Mouse (Mus musculus) midbrain, embryonic 11.5 days (tissue): ENCODE measurements around the gene Pter. TPM values are rescaled to one million over a fixed set of nuclear protein-coding genes. Genes with fewer than 3 reads are reported as not detected.

ENCODE experiments used
- ATAC-seq: fragments of 200-750 bp; cut with Nextera tagmentation; 2 replicates; pipeline ENCODE4 v1.8.0; 2017; ENCODE audit warnings: moderate TSS enrichment, moderate library complexity; ENCODE audit not compliant: low FRiP score
- DNase-seq: peaks from one replicate; pipeline ENCODE4 v3.0.0; 2015; ENCODE audit warnings: low spot score; ENCODE audit errors: missing footprints
- H3K27ac ChIP-seq: fragments of 300-500 bp; sonication (generic); 2 replicates; pipeline ENCODE4 v1.5.1; 2014; ENCODE audit warnings: low read depth, low read length
- H3K27me3 ChIP-seq: fragments of 300-500 bp; sonication (generic); 2 replicates; pipeline ENCODE4 v1.6.1; 2014; ENCODE audit warnings: mild to moderate bottlenecking, low read length, moderate library complexity, mixed read lengths; ENCODE audit not compliant: control insufficient read depth, insufficient read depth
- H3K36me3 ChIP-seq: fragments of 300-500 bp; sonication (generic); 2 replicates; pipeline ENCODE4 v1.6.1; 2014; ENCODE audit warnings: mild to moderate bottlenecking, low read length, moderate library complexity, mixed read lengths; ENCODE audit not compliant: control insufficient read depth, insufficient read depth
- H3K4me1 ChIP-seq: fragments of 300-500 bp; sonication (generic); 2 replicates; pipeline ENCODE4 v1.6.1; 2014; ENCODE audit warnings: low read length; ENCODE audit not compliant: control insufficient read depth, insufficient read depth
- H3K4me2 ChIP-seq: fragments of 300-500 bp; sonication (generic); 2 replicates; pipeline ENCODE4 v1.6.1; 2014; ENCODE audit warnings: mild to moderate bottlenecking, moderate library complexity
- H3K4me3 ChIP-seq: fragments of 300-500 bp; sonication (generic); 2 replicates; pipeline ENCODE4 v1.5.1; 2014; ENCODE audit warnings: low read depth, low read length
- H3K9ac ChIP-seq: fragments of 300-500 bp; sonication (generic); 2 replicates; pipeline ENCODE4 v1.6.1; 2014; ENCODE audit warnings: low read length
- H3K9me3 ChIP-seq: fragments of 300-500 bp; sonication (generic); 2 replicates; pipeline ENCODE4 v1.6.1; 2016; ENCODE audit warnings: low read length; ENCODE audit not compliant: control insufficient read depth
- WGBS: fragments of 180-500 bp; shearing (Covaris S2); extraction: QIAGEN DNeasy Blood & Tissue Kit; methylation state at CpG from one replicate; pipeline ENCODE4 v1.1.7; 2014; 5-methylcytosine and 5-hydroxymethylcytosine counted together
- polyA plus RNA-seq: library from polyadenylated mRNA; unstranded; fragments of >200 nt; fragmentation: Nextera tagmentation; extraction: Ambion mirVana; gene quantifications from 2 replicates; pipeline ENCODE4 v1.2.1, GENCODE M21; 2014

The Pter gene
- polyA plus RNA-seq, 1 experiment from 2014 or later: 10.3 TPM

DNA sequence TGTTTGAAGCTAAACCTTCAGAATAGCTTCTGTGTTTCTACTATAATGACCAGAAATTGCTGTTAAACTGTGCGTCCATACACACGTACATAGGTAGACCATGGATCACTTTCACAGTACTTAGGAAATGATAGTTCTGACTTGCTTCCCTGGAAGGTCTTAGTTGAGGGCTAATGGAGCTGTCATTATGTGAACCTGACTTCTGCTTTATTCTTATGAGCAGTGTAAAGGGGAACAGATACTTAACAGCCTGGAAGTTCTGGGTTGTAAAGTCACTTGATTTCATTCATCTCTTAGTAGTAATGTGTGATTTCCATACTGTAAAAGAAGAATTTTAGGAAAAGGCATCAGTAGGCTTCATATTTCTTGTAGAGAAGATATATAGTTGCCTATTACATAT lies 10.1 kb downstream of the Pter start:
- Histone ChIP-seq H3K4me1 (no peaks in the 10 kb centered on the region), H3K4me3 (no peak overlapping the region), H3K9me3 (no peaks in the 10 kb centered on the region; the same call in 1 of the 2 replicates), H3K36me3 (no peaks in the 10 kb centered on the region), H3K4me2 (no peak overlapping the region), H3K27me3 (no peaks in the 10 kb centered on the region), H3K9ac (no peak overlapping the region), H3K27ac (no peak overlapping the region)
- ATAC-seq: no peak
- WGBS: 88% methylated on average over 2 of the region's 2 CpGs
- DNase-seq: no peak

DNA sequence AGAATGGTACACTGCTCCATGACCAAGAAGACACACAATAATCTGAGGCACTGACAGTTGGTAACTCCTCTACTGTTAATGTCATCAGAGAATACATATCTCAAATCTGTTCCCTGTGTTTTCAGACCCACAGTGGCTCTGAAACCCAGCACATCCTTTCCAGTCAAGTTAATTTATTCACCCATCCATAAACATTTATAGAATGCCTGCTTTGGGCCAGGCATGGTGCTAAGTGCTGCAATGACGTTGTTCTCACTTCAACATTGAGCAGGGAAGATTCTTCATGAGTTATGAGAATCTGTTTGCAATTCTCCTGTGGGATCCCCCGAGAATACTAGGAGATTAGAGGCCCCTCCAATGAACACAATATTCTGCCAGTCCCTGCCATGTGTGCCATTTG lies 11.4 kb downstream of the Pter start:
- 83% methylated on average over 2 of the region's 2 CpGs for WGBS
- DNase-seq (no peak), ATAC-seq (no peak)

DNA sequence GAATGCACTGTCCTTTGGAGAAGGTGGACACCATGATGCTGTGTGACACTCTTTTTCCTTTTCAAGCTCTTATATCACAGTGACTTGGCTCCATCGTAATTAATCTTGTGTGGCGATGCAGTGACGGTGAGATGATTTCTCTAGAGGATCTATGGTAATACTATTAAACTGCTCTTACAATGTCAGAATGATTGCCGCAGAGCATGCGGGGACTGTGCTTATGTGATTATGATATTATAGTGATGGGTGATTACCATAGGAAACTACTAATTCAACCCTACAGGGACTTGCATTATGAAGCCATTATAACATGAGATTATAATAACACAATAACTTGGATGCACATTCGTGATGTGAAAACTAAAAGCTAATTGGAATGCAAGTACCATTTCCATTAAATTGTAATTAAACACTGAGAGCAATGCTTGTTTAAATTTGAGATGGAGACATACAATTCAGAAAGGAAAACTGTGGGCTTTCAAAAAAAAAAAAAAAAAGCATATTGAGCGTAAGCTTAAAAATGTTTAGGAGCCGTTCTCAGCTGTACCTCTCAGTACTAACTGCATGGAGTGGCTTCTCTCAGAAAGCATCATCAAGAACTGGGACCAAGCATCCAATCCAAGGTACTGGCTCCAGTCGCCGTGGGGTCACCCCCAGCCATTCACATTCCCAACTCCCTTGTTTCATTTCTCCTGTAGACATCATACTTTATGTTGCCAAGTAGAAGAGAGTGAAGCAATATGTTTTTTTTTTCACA lies 13.8 kb downstream of the Pter start:
- no peak for DNase-seq

More for the DNA sequence above, 11.4 kb downstream of the Pter start:
- Histone ChIP-seq H3K27me3 (no peaks in the 10 kb centered on the region), H3K27ac (no peak overlapping the region), H3K36me3 (no peaks in the 10 kb centered on the region), H3K9ac (no peak overlapping the region), H3K9me3 (no peaks in the 10 kb centered on the region; the same call in 1 of the 2 replicates), H3K4me2 (no peak overlapping the region), H3K4me3 (no peak overlapping the region), H3K4me1 (no peaks in the 10 kb centered on the region)

DNA sequence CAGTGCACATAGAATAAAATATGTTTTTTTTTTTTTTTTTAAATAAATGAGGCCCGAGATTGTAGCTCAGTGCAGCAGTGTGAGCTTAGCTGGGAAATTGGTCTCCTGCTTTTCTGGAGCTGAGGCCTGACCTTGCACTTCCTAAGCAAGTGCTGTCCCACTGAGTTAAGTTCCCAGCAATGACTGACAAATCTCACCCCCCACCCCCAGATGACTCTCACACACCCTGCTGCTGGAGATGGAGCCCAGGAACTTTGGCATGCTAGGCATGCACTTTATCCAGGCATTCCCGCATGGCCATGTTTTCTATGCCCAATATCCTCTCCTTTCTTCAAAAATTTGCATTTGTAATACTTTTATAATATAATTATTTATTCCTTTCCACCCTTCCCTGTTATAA lies 14.8 kb downstream of the Pter start:
- Histone ChIP-seq H3K27me3 (no peaks in the 10 kb centered on the region), H3K36me3 (no peaks in the 10 kb centered on the region), H3K27ac (no peak overlapping the region), H3K9ac (no peak overlapping the region), H3K4me2 (no peak overlapping the region), H3K9me3 (no peaks in the 10 kb centered on the region), H3K4me3 (no peak overlapping the region), H3K4me1 (no peaks in the 10 kb centered on the region)
- DNase-seq: no peak
- ATAC-seq: no peak
- 89% methylated on average over 2 of the region's 2 CpGs for WGBS

More for the DNA sequence above, 13.8 kb downstream of the Pter start:
- 91% methylated on average over 10 of the region's 10 CpGs for WGBS
- H3K27me3 ChIP-seq: no peaks in the 10 kb centered on the region
- H3K36me3 ChIP-seq: no peaks in the 10 kb centered on the region
- H3K9me3 ChIP-seq: no peaks in the 10 kb centered on the region
- no peak overlapping the region for H3K27ac ChIP-seq
- H3K4me2 ChIP-seq: no peak overlapping the region
- no peaks in the 10 kb centered on the region for H3K4me1 ChIP-seq
- H3K9ac ChIP-seq: no peak overlapping the region
- no peak overlapping the region for H3K4me3 ChIP-seq
- ATAC-seq: no peak

DNA sequence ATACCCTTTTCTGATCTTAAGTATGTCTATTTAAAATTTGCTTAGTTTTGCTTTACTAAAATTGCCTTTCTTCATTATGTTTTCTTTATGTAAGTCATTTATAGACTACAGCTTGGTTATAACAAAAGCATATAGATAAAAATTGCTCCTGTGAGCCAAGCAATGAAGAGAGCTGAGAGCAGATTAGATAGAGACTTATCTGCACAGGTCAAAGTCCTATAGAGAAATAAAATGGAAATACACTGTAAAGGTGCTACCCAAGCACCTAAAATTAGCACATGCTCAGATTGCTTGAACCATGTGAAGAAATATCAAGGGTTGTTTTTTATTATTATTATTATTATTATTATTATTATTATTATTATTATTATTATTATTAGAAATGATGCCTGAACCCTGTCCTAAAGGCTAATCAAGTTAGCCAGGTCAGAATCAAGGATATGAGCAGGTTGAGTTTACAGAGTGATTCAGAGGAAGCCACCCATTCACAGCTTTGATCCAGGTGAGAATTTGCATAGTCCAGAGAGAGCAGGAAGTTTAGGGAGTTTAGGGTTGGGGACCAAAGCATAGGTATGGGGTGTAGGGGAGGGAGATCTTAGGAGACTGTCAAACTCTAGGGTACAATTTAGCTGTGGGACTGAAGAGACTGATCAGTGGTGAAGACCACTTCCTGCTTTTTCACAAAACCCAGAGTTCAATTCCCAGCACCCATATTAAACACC lies 33.0 kb downstream of the Pter start:
- ATAC-seq (no peak), DNase-seq (no peak)
- H3K27me3 ChIP-seq: no peaks in the 10 kb centered on the region

DNA sequence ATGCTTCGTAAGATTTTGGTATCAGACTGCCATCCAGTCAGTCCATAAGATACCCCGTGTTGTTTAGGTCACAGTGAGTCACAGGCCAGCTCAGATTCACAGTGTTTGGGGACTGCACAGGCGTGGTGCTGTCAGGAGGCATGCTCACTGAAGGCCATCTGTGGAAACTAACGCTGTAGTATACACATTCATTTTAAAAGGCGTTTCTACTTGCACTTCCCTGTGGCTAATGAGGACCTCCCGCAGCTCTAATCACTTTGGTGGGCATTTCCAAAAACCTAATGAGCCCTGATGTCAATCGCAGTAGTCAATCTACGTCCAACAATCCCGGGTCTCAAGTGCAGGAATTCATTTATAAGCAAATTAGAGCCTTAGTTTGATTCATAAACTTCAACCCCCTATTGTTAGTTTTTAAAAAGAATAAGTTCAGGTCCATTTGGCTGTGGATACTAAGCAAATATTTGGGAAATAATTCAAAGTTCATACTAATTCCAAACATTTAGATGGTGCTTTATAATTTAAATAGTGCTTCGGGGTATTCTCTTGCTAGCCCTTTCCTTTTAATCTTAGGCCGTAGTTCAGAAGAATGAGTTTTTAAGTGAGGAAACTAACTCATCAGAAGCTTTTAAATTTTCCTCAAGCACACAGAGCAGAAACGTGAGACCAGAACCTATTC lies 46.3 kb downstream of the Pter start:
- WGBS: 75% methylated on average over 12 of the region's 12 CpGs
- no peaks in the 10 kb centered on the region for H3K27me3 ChIP-seq
- no peaks in the 10 kb centered on the region for H3K36me3 ChIP-seq
- no peak for ATAC-seq
- H3K9ac ChIP-seq: no peak overlapping the region
- no peaks in the 10 kb centered on the region for H3K9me3 ChIP-seq
- DNase-seq: no peak
- no peak overlapping the region for H3K4me2 ChIP-seq
- H3K4me3 ChIP-seq: no peak overlapping the region
- H3K4me1 ChIP-seq: no peaks in the 10 kb centered on the region
- H3K27ac ChIP-seq: no peak overlapping the region

More for the DNA sequence above, 33.0 kb downstream of the Pter start:
- Histone ChIP-seq H3K4me2 (no peak overlapping the region), H3K4me3 (no peak overlapping the region), H3K4me1 (no peaks in the 10 kb centered on the region), H3K9me3 (no peaks in the 10 kb centered on the region), H3K27ac (no peak overlapping the region), H3K9ac (no peak overlapping the region), H3K36me3 (no peaks in the 10 kb centered on the region)

DNA sequence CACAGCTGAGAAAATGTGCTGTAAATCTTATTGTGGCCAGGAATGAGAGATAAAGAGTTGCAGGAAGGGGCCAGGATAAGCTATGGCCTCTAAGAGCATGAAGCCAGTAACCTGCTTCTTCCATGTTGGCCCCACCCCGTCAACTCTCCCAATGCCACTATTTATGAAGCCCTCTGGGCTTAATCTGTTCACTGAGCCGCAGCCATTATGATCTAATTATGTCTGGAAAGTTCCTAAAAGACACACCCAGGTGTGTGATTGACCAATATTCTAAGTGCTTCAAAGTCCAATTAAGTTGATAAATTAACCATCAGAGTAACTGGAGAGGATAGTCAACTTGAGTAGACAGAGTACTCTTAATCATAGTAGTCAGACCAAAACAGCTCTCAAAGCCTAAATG lies 49.9 kb downstream of the Pter start:
- no peaks in the 10 kb centered on the region for H3K9me3 ChIP-seq
- H3K4me2 ChIP-seq: no peak overlapping the region
- H3K36me3 ChIP-seq: no peaks in the 10 kb centered on the region
- DNase-seq: no peak
- no peak for ATAC-seq
- no peak overlapping the region for H3K27ac ChIP-seq
- WGBS: 90% methylated on average over 2 of the region's 2 CpGs
- no peaks in the 10 kb centered on the region for H3K4me1 ChIP-seq
- no peak overlapping the region for H3K9ac ChIP-seq
- H3K4me3 ChIP-seq: no peak overlapping the region
- no peaks in the 10 kb centered on the region for H3K27me3 ChIP-seq

DNA sequence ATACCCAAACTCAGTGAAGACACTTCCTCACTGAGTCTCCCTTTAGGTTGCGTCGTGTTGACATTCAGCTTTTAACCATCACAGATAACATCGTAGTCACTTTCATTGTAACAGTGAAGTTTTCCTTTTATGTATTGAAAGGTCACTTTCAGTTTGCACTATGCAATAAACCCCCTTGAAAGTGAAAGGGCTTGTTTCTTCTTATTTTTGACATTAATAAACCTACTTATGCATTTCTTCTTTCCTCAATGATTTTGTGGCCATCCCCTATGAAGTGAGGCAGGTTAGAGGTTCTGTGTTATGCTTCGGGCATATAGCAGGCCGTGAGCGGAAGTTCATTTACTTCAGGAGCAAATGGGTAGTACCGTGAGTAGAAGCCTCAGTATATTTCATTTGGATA lies 53.5 kb downstream of the Pter start:
- 94% methylated on average over 7 of the region's 7 CpGs for WGBS

DNA sequence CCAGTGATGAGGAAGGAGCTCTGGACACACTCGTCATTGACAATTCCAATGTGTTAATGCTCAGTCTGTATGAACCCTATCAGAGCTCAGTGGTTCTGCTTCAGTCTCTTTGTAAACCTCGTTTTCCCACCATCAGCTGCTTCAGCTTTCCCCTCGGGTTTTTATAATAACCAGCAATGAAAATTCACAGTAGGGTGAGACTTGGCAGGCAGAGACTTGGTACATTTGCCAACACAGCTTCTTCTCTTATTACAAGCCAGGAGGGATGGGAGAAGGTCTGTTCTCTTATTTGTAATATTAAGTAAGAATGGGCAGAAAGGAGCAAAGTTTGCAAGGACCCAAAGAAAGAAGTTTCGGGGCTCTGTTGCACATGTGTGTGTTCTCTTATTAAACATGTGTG lies 54.9 kb downstream of the Pter start:
- H3K27ac ChIP-seq: no peak overlapping the region
- DNase-seq (no peak), ATAC-seq (no peak)
- WGBS: 84% methylated on average over 4 of the region's 4 CpGs
- no peaks in the 10 kb centered on the region for H3K9me3 ChIP-seq
- no peaks in the 10 kb centered on the region for H3K27me3 ChIP-seq
- H3K4me3 ChIP-seq: no peak overlapping the region
- H3K36me3 ChIP-seq: no peaks in the 10 kb centered on the region
- no peak overlapping the region for H3K9ac ChIP-seq
- H3K4me2 ChIP-seq: no peak overlapping the region
- no peaks in the 10 kb centered on the region for H3K4me1 ChIP-seq

More for the DNA sequence above, 53.5 kb downstream of the Pter start:
- no peak overlapping the region for H3K9ac ChIP-seq
- H3K9me3 ChIP-seq: no peaks in the 10 kb centered on the region
- no peaks in the 10 kb centered on the region for H3K27me3 ChIP-seq
- H3K4me1 ChIP-seq: no peaks in the 10 kb centered on the region
- no peak for ATAC-seq
- H3K4me3 ChIP-seq: no peak overlapping the region
- H3K27ac ChIP-seq: no peak overlapping the region
- DNase-seq: no peak
- no peak overlapping the region for H3K4me2 ChIP-seq
- no peaks in the 10 kb centered on the region for H3K36me3 ChIP-seq
